Mouse (Mus musculus) mouse embryonic stem cell (cell line): ENCODE data around the gene Bst1.

Experiments
- in situ Hi-C, 2 experiments: fragments of 300-500 bp; cut with MboI; formaldehyde crosslinking; loops; 1 replicate in 1 of 2; 3 replicates in 1 of 2; pipeline ENCODE4 v1.14.3; 2019 to 2020; ENCODE audit warnings: low sequenced_read_pairs in 2 of 2, low pct_unique_long_range_greater_than_20kb in 1 of 2, mixed read lengths in 1 of 2; ENCODE audit not compliant: unreplicated experiment in 1 of 2

Bst1 gene

DNA sequence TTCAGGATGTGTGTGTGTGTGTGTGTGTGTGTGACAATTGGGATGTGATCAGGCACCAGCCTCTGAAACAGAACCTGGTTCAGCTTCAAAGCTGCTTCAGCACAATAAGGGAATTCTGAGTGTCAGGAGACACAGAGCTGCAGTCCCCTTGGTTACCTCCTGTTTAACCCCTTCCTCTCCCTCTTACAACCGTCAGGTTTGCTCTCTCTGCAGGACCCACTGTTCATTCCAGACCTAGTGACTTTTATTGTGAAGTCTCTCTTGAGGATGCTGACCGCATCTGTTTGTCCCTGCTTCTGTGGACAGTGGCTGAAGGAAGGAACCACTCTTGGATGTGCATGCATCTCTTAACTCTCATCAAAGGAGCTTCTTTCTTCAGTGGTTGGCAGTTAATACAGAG lies 27.5 kb downstream of the Bst1 start:
- in situ Hi-C loops = loop anchor here in 1 of 2 experiments (10.0 kb wide), 1 partner anchor 49 kb away; no protein-coding TSS in a partner anchor

DNA sequence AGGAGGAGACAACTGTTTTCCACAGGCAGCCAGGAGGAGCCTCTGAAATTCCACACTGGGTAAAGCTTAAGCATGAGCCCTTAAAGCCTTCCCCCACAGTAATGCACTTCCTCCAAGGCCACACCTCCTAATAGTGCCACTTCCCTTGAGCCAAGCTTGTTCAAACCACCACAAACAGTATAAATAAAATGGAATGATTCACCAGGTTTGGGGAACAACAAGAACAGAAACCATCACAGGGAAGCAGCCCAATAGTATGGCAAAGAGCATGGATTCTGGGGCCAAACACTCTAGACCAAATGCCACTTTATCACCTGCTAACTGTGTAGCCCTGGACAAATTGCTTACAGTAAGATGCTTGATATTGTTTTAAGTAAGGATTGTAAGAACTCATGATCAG lies 28.9 kb downstream of the Bst1 start:
- in situ Hi-C loops = loop anchor here in 1 of 2 experiments (10.0 kb wide), 1 partner anchor 47 kb away; no protein-coding TSS in a partner anchor

DNA sequence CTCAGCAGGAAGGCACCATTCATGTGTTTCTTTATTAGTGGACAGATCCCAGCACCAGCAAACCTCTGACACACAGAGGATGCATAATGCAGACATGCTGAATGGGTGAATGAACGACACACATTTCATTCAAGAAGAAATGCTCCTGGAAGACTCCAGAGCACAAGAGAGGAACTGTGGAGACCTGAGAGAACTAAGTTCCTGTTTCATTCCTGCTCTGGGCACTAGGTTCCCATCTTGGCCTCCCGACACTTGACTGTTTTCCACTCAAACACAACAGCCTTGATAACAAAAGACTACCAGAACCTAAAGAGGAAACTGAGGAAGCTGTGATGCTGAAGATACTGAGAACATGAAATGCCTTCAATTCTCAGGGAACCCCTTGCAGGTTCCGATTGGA lies 29.6 kb downstream of the Bst1 start:
- in situ Hi-C loops = loop anchor here in 1 of 2 experiments (10.0 kb wide), 1 partner anchor 47 kb away; no protein-coding TSS in a partner anchor

DNA sequence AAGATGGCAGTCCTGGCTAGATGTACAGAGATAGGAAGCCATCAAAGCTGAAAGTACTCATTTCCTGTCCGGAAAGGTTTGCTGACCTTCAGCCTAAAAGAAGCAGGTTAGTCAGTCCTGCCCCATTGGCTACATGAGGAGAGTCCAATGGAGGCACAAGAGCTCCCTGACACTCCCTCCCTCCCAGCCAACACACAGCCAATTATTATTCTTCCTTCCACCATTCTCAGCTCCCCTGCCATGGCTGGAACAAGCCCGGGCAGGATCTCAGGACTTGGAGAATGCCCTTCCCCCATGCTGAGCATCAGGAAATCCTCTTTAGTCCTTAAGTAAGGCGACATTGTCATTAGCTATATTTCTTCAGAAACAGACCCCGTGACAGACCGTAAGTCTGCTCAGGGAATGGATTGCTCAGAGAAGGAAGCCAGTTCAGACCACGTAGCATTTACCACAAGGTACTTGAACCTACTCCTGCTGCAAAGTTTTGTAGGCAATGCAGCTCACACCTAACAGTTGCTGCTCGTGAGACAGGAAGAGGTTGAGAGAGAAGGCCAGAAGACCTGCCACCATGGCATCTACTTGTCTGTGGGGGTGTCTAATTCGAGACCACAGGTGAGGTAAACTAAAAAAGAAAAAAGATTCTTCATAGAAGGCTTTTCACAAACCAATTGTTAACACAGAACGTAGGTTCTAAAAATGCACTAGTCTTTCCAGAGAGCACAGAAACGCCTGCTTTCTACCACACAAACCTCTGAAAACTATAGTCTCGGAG lies 34.6 kb downstream of the Bst1 start:
- in situ Hi-C loops = no loop called here

DNA sequence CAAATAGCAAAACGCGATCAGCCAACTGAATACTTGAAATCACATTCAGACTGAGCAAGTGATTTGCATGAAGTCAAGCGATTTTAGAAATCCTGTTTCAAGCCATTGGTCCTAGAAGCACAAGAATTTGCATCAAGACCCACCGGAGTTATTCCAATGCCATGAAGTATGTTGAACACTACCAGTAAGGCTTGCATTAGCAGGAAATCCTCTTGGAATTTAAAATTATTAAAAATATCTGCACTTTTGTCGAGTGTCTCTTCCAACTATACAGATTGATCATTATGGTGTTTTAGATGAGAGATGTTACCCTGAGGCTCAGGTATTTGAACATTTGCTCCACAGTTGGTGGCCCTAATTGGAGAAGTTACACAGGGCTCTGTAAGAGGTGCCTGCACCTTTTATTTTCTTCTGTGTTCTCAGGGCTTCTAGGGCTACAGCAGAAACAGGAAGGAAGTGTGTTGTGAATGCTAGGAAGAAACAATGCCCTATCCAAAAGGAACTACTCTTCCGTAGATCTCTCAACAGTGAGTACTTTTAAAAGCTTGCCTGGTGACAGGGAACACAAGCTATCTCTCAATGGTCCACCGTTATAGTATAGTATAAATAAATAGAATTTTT lies 35.3 kb downstream of the Bst1 start:
- in situ Hi-C loops = no loop called here

DNA sequence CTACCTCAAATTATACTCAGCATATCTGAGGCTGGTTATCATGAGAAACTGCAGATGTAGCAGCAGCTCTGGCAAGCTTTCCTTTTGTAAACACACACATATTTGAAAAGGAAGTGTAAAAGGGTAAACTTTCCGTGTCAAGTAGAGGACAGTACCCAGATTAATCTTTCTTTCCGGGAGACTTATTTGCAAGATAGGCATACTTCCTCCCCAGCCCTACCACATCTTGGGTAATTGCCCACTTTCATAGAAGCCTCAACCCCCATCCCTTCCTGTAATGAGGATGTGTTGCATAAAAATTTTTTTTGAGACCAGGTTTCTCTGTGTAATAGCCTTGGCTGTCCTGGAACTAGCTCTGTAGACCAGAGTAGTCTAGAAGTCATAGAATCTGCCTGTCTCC lies 37.1 kb downstream of the Bst1 start:
- in situ Hi-C loops = no loop called here

DNA sequence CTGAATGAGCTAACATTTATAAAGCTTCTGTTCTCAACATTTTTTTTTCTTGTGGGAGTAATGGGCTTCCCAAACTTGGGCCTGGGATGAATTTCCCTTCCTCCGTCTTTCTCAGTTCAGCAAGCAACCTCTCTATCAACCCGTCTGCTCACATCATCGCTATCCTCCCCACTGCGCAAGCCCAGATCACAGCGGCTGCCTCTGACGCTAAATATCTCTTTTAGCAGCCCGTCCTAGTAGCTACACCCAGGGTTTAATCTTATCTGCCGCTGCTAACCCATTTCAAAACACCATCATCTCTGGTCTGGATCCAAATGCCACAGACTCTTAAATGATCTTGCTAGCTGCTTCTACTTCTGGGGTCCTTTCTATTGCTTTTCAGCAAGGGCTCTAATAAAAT lies 41.0 kb downstream of the Bst1 start:
- in situ Hi-C loops = no loop called here

DNA sequence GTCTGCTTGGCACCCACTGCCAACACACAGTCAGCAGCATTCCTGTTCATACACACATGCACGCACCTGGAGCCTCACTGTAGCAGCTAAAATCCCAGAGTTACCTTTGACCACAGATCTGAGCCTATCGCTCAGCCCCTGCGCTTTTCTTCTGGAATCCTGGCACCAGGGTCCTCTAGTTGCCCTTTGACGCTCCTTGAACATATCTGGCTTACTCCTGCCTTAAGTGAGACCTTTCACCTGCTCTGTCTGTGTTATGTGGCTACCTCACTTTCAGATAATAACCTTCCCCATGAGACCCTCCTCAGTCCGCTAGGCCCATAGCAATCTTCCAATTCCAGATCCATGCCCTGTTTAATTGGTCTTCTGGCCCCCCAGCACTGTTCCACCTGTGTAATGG lies 41.4 kb downstream of the Bst1 start:
- in situ Hi-C loops = no loop called here

DNA sequence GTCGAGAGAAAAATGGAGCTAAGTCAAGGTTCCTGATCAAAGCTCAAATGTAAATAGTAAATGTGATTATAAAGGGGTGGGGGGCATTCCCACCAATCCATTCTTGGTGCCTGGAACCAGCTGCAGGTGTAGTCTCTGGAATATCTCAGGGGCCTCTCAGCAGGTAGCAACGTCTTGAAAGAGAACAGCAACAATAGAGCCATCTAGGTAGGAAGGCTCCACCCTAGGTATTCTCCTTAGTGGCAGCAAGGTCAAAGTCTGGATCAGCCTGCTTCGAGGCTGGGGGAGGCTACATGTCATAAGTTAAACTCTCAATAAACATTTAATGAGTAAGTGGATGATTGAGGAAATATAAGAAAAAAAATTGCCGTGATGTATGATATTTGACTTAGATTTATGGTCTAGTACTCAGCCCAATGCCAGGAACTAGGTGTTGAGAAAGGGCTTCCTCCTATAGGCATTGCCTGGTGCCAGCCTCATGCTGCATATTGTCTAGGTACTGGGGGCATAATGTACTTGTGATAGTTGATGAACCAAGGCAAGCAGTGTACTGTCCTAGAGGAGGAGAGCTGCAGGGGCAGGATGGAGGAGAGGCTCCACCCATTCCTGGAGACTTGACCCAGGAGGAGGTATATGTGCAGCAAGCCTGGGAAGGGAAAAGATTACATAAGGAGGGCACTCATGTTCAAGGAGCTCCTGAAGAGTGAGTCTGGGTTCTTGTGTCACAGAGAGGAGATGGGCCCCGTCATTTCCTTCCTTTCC lies 42.2 kb downstream of the Bst1 start:
- in situ Hi-C loops = no loop called here

DNA sequence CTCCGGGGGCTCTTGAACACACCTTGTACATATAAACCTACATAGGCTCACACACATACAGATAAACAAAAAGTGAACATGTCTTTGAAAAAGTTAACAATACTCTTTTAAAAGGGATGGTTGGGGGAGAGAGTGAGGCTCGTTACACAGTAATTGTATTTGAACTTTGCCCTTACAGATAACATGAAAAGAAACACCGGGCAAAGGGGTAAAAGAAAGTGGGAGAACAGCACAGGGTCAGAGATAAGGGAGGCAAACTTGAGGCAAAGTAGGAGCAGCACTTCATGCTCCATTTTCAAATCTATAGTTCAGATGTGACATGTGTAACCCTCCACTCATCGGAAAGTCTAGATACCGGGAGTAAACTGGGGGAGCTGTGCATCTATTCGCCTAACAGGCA lies 45.0 kb downstream of the Bst1 start:
- in situ Hi-C loops = no loop called here

DNA sequence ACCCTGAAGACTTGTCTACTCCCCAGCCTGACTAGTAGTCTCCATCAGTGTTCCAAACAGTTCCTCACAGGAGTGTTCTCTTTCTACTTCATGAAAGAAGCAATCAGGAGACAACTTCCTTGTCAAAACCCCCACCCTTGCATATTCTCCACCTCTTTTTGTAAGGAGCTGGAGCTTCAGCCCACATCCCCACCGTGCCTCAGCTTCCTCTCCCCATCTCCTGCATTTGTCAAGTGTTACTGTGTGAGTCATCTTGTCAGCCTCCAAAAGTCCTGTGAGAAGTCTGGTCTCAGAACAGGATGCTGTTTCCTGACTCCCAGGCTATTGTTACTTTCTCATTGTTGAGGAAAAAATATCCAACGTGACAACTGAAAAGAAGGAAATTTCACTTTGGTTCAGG lies 46.6 kb downstream of the Bst1 start:
- in situ Hi-C loops = no loop called here

DNA sequence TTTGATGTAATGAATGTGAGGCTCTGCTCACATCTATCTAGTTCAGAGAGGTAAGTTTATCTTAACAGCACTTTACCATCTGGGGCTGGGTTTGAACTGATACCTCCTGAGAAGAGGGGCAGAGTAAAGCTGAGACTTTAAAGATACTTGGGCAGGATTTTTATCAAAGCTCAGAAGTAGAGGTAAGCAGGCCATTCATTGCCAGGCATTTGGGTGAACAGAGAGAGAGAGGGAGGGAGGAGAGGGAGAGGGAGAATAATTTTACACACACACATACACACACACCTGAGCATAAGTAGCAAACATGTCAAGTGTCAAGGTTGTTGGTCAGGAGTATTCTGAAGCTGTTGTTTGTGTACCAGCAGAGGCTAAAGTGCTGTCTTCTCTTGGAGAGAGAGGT lies 49.6 kb downstream of the Bst1 start, which contains the start of gene Cd38:
Gene Cd38 (plus strand): TSS at position 301 of the 400 bp plus-strand sequence.
- in situ Hi-C loops = no loop called here

DNA sequence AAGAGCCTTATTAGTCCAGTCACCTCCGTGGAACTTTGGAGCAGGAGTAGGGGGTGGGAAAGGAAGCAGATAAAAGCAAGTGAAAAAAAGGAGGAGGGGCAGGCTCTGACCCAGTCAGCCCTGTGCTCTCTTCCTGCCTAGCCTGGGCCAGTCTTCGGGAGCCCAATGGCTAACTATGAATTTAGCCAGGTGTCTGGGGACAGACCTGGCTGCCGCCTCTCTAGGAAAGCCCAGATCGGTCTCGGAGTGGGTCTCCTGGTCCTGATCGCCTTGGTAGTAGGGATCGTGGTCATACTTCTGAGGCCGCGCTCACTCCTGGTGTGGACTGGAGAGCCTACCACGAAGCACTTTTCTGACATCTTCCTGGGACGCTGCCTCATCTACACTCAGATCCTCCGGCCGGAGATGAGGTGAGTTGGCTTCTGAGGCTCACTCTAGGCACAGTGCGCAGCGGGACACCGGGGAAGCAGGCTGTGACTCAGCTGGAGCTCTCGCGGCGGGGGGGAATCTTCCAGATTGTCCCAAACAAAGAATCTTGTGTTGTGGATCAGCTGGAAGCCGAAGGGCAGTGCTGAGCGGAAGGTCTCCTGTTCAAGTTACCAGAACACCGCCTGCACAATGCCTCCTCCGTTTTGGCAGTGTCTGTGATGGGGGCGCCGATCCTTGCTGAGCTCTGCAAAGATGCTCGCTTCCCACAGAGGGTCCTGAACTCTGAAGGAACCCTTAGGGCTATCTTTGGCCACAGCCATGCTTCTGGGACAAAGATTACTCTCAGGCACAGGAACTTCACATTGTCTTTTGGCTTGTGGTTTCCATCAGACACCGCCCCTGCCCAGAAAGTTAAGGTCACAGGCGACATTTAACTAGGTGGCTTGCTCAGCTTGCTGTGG lies 50.3 kb downstream of the Bst1 start:
- in situ Hi-C loops = no loop called here

DNA sequence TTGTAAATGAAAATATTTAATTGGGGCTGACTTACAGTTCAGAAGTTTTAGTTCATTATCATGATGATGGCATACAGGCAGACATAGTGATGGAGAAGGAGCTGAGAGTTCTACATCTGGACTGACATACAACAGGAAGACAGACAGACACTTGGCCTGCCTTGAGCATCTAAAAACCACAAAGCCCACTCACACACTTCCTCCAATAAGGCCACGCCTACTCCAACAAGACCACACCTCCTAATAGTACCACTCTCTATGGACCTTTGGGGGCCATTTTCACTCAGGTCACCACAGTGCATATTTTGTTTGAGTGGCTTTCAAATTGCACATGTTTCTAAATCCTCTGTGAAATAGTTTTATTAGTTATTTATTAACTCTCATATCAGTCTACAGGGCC lies 53.2 kb downstream of the Bst1 start:
- in situ Hi-C loops = no loop called here

DNA sequence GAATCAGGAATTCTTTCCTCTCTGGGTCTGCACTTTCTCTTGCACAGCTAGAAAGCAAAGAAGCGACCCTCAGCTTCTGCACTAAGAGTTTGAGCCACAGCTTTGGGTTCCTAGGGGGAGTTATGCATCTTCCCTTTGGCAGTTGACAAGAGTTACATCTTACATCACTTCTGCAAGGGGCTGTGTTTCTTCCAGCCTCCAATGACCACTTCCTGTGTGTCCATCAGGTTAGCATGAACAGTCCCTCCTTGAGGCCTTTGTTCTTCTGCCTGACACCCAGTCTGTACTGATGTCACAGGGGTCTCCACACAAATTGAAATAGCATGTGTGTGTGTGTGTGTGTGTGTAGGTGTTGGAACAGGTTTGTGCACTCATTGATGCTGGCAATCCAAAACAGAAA lies 54.0 kb downstream of the Bst1 start:
- in situ Hi-C loops = no loop called here

DNA sequence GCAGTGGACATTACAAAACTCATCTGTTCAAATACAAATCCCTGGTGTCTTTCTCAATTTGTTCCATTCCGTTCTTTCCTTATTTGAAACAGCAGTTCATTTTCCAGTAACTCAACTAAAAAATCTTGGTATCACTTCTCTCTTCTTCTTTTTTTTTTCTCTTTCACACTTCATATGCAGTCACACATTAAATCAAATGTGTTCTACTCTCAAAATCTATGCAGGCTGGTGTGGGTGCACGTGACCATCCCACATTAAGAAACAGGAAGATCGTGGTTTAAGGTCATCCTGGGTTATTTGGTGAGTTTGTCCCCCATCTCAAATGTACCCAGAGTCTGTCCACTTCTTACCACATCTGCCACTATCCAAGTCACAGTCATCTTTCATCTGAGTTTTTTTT lies 63.3 kb downstream of the Bst1 start:
- in situ Hi-C loops = no loop called here

DNA sequence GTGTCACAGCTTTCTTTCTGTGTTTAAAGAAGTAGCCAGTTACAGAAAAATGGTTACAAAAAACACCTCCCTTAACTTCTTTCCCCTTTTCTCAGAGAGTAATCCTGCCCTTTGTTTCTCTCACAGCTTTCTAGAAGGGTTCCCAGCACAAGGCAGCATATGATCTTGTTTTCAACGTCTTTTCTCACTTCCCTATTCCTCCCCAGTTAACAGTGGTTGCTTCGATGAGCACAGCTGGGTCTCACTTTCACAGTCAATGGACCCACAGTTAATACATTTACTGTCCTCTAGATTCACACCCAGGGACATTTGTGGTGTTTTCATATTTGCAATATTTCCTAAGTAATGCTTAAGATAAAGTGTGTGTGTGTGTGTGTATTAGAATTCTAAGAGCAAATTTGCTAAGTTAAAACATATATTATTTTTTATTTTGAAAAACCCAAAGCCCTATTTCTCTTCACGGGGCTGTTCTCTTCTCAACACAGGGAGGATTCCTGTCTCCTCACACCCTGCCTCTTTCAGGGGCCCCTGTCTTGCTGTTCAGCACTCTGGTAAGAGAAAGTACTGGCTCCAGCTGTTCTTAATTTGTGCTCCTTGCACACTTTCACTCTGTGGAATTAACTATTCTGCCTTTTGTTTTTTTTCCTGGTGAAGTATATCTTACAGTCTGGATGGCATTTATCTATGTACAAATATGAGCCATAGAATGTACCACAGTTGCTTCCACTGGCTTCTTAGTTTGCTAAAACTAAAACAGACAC lies 66.6 kb downstream of the Bst1 start:
- in situ Hi-C loops = no loop called here

DNA sequence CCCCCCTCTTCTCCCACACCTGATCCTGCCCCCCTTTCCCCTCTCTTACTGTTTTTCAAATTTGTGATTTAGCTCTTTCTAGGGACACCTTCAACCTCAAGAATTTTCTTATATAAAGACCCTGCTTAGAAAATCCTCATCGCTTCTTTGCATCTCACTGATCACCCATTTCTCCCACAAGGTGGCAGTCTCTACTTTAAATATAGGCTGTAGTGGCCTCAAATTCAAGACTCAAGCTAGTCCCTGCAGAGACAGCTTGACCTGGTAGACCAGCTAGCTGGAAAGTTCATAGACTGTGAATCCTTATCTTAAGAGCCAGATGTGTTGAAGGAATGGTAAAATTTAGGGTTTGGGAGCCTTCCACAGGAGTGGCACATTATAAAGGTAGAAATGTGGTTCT lies 73.7 kb downstream of the Bst1 start:
- in situ Hi-C loops = loop anchor here in 1 of 2 experiments (10.0 kb wide), 1 partner anchor 48 kb away; no protein-coding TSS in a partner anchor
